Mouse (Mus musculus): ENCODE measurements around the gene Atp1a4.

DNA sequence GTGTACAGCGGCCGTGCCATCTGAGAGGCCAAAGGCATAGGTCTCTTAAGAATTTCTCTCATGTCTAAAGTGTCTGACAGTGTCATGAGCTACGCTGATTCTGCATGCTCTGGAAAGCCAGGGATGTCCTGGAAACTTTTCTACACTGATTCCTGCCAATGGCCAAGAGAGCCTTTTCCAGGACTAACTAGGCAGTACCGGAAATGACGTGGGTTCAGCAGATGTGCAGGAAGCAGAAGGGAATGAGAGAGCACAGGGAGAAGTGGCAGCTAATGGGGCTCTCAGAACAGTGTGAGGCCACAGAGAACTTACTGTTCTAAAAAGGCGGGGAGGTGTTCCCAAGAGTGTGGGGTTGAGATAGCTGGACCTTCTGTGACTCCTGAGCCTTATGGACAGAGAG lies 15.2 kb upstream of the Atp1a4 start:
- TF ChIP-seq POLR2A (IDR thresholded peaks at IDR 0.05; ENCODE audit: borderline replicate concordance, extremely low read depth, insufficient read depth, insufficient read length, poor library complexity, severe bottlenecking) (no peak), CTCF (IDR thresholded peaks at IDR 0.05; ENCODE audit: borderline replicate concordance, extremely low read depth, insufficient read depth, insufficient read length) (no peak)

Data from brain, embryonic 14.5 days (tissue).